ENCODE assay signal across 8 mouse cellular contexts in genomic region chr10:76906434-76906833, GRCm38 (mm10). TPM values are rescaled to one million over a fixed set of nuclear protein-coding genes. Genes with fewer than 3 reads are reported as not detected.
DNase-seq lines count a peak whose midpoint lies in the region; ATAC-seq and TF ChIP-seq lines count a peak whose summit lies in the region.

No protein-coding gene starts in this region.

- H3K36me3 ChIP-seq in kidney, embryonic 14.5 days (ENCODE audit: control insufficient read depth, insufficient read depth, low read length), result no peaks in the 10 kb centered on the region
- H3K36me3 ChIP-seq in forebrain, postnatal 0 days (ENCODE audit: insufficient read depth), result no peaks in the 10 kb centered on the region

- TF ChIP-seq CTCF in forebrain, postnatal 0 days (IDR thresholded peaks at IDR 0.05; ENCODE audit: low read depth), result no peak

- H3K9ac ChIP-seq in kidney, embryonic 14.5 days (ENCODE audit: low read depth, low read length), result no peak overlapping the region
- no peak overlapping the region for H3K9ac ChIP-seq in forebrain, postnatal 0 days

- H3K27ac ChIP-seq in kidney, embryonic 14.5 days (ENCODE audit: low read depth, low read length), result peak overlapping the region; percentile 10; the same call in 1 of the 2 replicates
- no peak overlapping the region for H3K27ac ChIP-seq in forebrain, postnatal 0 days (ENCODE audit: low read depth, low read length)

- H3K4me3 ChIP-seq in kidney, embryonic 14.5 days (ENCODE audit: low read length), result peak overlapping the region; percentile 0; the same call in 1 of the 2 replicates
- no peak overlapping the region for H3K4me3 ChIP-seq in forebrain, postnatal 0 days (ENCODE audit: low read depth, low read length)

- peak; percentile 82; the same call in 1 of the 2 replicates for ATAC-seq in kidney, embryonic 14.5 days (ENCODE audit: low FRiP score, low TSS enrichment)
- no peak for ATAC-seq in forebrain, postnatal 0 days

- H3K4me2 ChIP-seq in kidney, embryonic 14.5 days (replicated peaks; ENCODE audit: low read depth, low read length), result peak overlapping the region; percentile 38
- H3K4me2 ChIP-seq in forebrain, postnatal 0 days (ENCODE audit: low read depth), result no peak overlapping the region

- no peaks in the 10 kb centered on the region for H3K9me3 ChIP-seq in kidney, embryonic 14.5 days (ENCODE audit: control insufficient read depth, low read length)
- no peaks in the 10 kb centered on the region for H3K9me3 ChIP-seq in forebrain, postnatal 0 days (ENCODE audit: low read length)

- peak; percentile 13 for DNase-seq in adrenal gland, adult 2 months
- no peak for DNase-seq in adrenal gland, adult 8-10 months
- DNase-seq in MEL-GATA-1-ER (ENCODE audit: extremely low read depth, low read depth), result peak; percentile 93
- peak; percentile 45 for DNase-seq in lung, postnatal 25 days (ENCODE audit: low spot score)
- DNase-seq in layer of hippocampus, postnatal 36 days, result no peak
- DNase-seq in cerebellum, postnatal 14 days, result no peak
- DNase-seq in forebrain, postnatal 0 days, result no peak

- no peaks in the 10 kb centered on the region for H3K27me3 ChIP-seq in kidney, embryonic 14.5 days (ENCODE audit: control insufficient read depth, insufficient read depth, low read length)
- no peaks in the 10 kb centered on the region for H3K27me3 ChIP-seq in forebrain, postnatal 0 days (ENCODE audit: insufficient read depth, low read length)

- H3K4me1 ChIP-seq in kidney, embryonic 14.5 days (ENCODE audit: control insufficient read depth, insufficient read depth, low read length), result peaks cover 27% of the 10 kb centered on the region
- no peaks in the 10 kb centered on the region for H3K4me1 ChIP-seq in forebrain, postnatal 0 days (ENCODE audit: insufficient read depth)

- WGBS in kidney, embryonic 14.5 days, result 17% methylated on average over 10 of the region's 10 CpGs
- 84% methylated on average over 10 of the region's 10 CpGs for WGBS in forebrain, postnatal 0 days

RNA-seq across cellular contexts. Expression of gene Pcbp3, which starts 55.3 kb away (rescaled TPM):
- total RNA-seq in adrenal gland, adult 2 months (2021), result 10 to 100 TPM; 30.2 to 40.3 TPM
- 22.9 and 25.6 TPM in 2 replicates for polyA plus RNA-seq in adrenal gland, adult 2 months (2012; rRNA removed)
- total RNA-seq in adrenal gland, adult 8-10 months (2022), result 10 to 100 TPM; 31.7 to 46.9 (median 35.9) TPM
- polyA plus RNA-seq in kidney, embryonic 14.5 days (2014; fragmentation: Nextera tagmentation; extraction: Ambion mirVana), result 19.7 and 28.4 TPM in 2 replicates
- total RNA-seq in layer of hippocampus, postnatal 36 days (2021), result 10 to 100 TPM; 63.0 to 67.1 TPM
- 32.9 and 40.4 TPM in 2 replicates for total RNA-seq in forebrain, postnatal 0 days (2014; rRNA removed)
- 74.7 and 78.6 TPM in 2 replicates for polyA plus RNA-seq in forebrain, postnatal 0 days (2015; fragmentation: Nextera tagmentation; extraction: Ambion mirVana)

Comparison
In these comparisons a context has a peak if more than half of its experiments do, and no peak if none do; other contexts are left out.
1. DNase-seq: peak in adrenal gland, adult 2 months (single experiment), MEL-GATA-1-ER (single experiment) and lung, postnatal 25 days (single experiment); none in adrenal gland, adult 8-10 months (single experiment), layer of hippocampus, postnatal 36 days (0 of 2), cerebellum, postnatal 14 days (0 of 2) and forebrain, postnatal 0 days (single experiment).